In the genomic region with DNA sequence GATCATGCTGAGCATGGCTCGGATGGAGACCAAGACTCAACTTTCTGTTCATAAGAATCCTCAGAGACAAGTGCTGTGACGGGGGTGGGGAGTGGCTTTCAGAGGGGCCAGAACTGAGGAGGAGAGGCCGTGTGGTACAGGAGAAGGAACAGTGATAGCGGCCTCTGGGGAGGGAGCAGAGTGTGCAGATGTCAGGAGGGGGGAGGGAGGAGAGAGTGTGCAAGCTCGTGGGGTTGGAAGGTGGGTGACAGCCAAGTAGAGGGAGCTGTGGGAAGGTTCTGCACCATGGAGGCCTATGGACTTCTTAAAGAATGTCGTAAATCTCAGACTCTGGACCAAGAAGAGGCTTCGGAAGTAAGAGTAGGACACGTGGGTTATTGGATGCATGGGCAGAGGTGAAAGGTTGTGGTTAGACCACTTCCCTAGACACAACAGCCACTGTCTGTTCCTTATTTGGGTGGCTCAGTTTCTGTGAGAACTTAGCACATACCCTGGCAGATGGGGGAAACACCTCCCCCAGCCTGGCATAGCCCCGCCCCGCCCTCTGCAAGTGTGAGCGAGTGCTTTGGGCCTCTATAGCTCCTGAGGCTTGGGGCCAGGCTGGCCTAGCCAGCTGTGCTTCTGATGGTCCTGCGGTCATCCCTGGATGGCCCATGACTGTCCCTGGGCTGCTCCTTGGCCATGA, we compare ENCODE assay signal across 11 mouse cellular contexts. TPM values are rescaled to one million over a fixed set of nuclear protein-coding genes. Genes with fewer than 3 reads are reported as not detected.
DNase-seq lines count a peak whose midpoint lies in the region; ATAC-seq and TF ChIP-seq lines count a peak whose summit lies in the region.
"Had no signal": no experiment of that assay in that cellular context is flagged by ENCODE, and none has a peak within 500 bp of the region (broad histone marks: within the 10 kb centered on the region; RNA-seq: fewer than 3 reads in every experiment).

No protein-coding gene starts in this region.

- no peak for TF ChIP-seq EP300 in stomach, postnatal 0 days (optimal IDR thresholded peaks at IDR 0.05)

- no peaks in the 10 kb centered on the region for H3K9me3 ChIP-seq in stomach, embryonic 14.5 days (ENCODE audit: control insufficient read depth, low read depth, low read length)
- H3K9me3 ChIP-seq in stomach, postnatal 0 days (ENCODE audit: control insufficient read depth, low read length) = no peaks in the 10 kb centered on the region
- H3K9me3 ChIP-seq in hindbrain, embryonic 14.5 days (ENCODE audit: control insufficient read depth, low read length) = no peaks in the 10 kb centered on the region
- H3K9me3 ChIP-seq in heart, embryonic 11.5 days (replicated peaks; ENCODE audit: control insufficient read depth, low read length) = no peaks in the 10 kb centered on the region
- H3K9me3 ChIP-seq: forebrain, embryonic 10.5 days; liver, embryonic 13.5 days; neural tube, embryonic 15.5 days had no signal

- H3K4me2 ChIP-seq in stomach, embryonic 14.5 days (replicated peaks; ENCODE audit: low read depth, low read length) = no peak overlapping the region
- H3K4me2 ChIP-seq in stomach, postnatal 0 days (replicated peaks; ENCODE audit: low read depth) = no peak overlapping the region
- H3K4me2 ChIP-seq in hindbrain, embryonic 14.5 days (replicated peaks) = no peak overlapping the region
- no peak overlapping the region for H3K4me2 ChIP-seq in heart, embryonic 11.5 days
- H3K4me2 ChIP-seq: liver, embryonic 13.5 days; neural tube, embryonic 15.5 days had no signal

- no peak for DNase-seq in stomach, postnatal 0 days (ENCODE audit: low spot score)
- no peak for DNase-seq in MN1 (ENCODE audit: low spot score)
- no peak for DNase-seq in hindbrain, embryonic 14.5 days (ENCODE audit: low spot score)
- DNase-seq: cerebellum, adult 18-20 months; liver, embryonic 13.5 days had no signal

- H3K27me3 ChIP-seq in stomach, embryonic 14.5 days (ENCODE audit: control insufficient read depth, insufficient read depth, low read length) = no peaks in the 10 kb centered on the region
- H3K27me3 ChIP-seq in stomach, postnatal 0 days (ENCODE audit: control insufficient read depth, insufficient read depth, low read length) = no peaks in the 10 kb centered on the region
- H3K27me3 ChIP-seq in hindbrain, embryonic 14.5 days (ENCODE audit: control insufficient read depth, insufficient read depth, low read length) = no peaks in the 10 kb centered on the region
- H3K27me3 ChIP-seq in heart, embryonic 11.5 days (ENCODE audit: control insufficient read depth, insufficient read depth, low read length) = no peaks in the 10 kb centered on the region
- H3K27me3 ChIP-seq: liver, embryonic 13.5 days; neural tube, embryonic 15.5 days had no signal

- no peak overlapping the region for H3K27ac ChIP-seq in stomach, embryonic 14.5 days (ENCODE audit: low read length)
- no peak overlapping the region for H3K27ac ChIP-seq in stomach, postnatal 0 days (replicated peaks)
- H3K27ac ChIP-seq in hindbrain, embryonic 14.5 days = no peak overlapping the region
- no peak overlapping the region for H3K27ac ChIP-seq in heart, embryonic 11.5 days (ENCODE audit: low read depth, low read length)
- H3K27ac ChIP-seq: forebrain, embryonic 10.5 days; liver, embryonic 13.5 days; neural tube, embryonic 15.5 days had no signal

- ATAC-seq in stomach, embryonic 14.5 days (ENCODE audit: insufficient number of reproducible peaks, insufficient read depth, low FRiP score, low read depth) = 0 out of 2 replicates have a peak, but pooled peaks have one; percentile 21
- no peak for ATAC-seq in stomach, postnatal 0 days (ENCODE audit: low FRiP score, low TSS enrichment)
- ATAC-seq in inflammation-experienced regulatory T-cells, adult 6 months = peak; percentile 98
- peak; percentile 96 for ATAC-seq in neutrophil, adult 5-6 weeks (ENCODE audit: extremely low read depth, insufficient number of reproducible peaks, low FRiP score, poor library complexity, severe bottlenecking)
- no peak for ATAC-seq in hindbrain, embryonic 14.5 days (ENCODE audit: low FRiP score)
- ATAC-seq in heart, embryonic 11.5 days (replicated peaks; ENCODE audit: insufficient number of reproducible peaks, low FRiP score, low TSS enrichment) = no peak

- no peak for TF ChIP-seq CTCF in stomach, postnatal 0 days (IDR thresholded peaks at IDR 0.05; ENCODE audit: low read depth)

- no peak overlapping the region for H3K9ac ChIP-seq in stomach, embryonic 14.5 days (replicated peaks; ENCODE audit: low read depth, low read length)
- no peak overlapping the region for H3K9ac ChIP-seq in stomach, postnatal 0 days (ENCODE audit: low read length)
- no peak overlapping the region for H3K9ac ChIP-seq in hindbrain, embryonic 14.5 days
- H3K9ac ChIP-seq in heart, embryonic 11.5 days (ENCODE audit: low read depth, low read length) = no peak overlapping the region
- H3K9ac ChIP-seq: liver, embryonic 13.5 days; neural tube, embryonic 15.5 days had no signal

- 72% methylated on average over 12 of the region's 12 CpGs for WGBS in stomach, embryonic 14.5 days
- WGBS in stomach, postnatal 0 days = 67% methylated on average over 12 of the region's 12 CpGs
- 72% methylated on average over 12 of the region's 12 CpGs for WGBS in hindbrain, embryonic 14.5 days
- 69% methylated on average over 12 of the region's 12 CpGs for WGBS in heart, embryonic 11.5 days (ENCODE audit: insufficient replicate concordance)

- no peak overlapping the region for H3K4me3 ChIP-seq in stomach, embryonic 14.5 days (ENCODE audit: low read depth, low read length)
- H3K4me3 ChIP-seq in stomach, postnatal 0 days (ENCODE audit: low read depth, low read length) = no peak overlapping the region
- no peak overlapping the region for H3K4me3 ChIP-seq in hindbrain, embryonic 14.5 days (replicated peaks; ENCODE audit: low read length)
- H3K4me3 ChIP-seq in heart, embryonic 11.5 days (ENCODE audit: low read depth, low read length) = no peak overlapping the region
- H3K4me3 ChIP-seq: forebrain, embryonic 10.5 days; liver, embryonic 13.5 days; neural tube, embryonic 15.5 days had no signal

- no peaks in the 10 kb centered on the region for H3K36me3 ChIP-seq in stomach, embryonic 14.5 days (ENCODE audit: control insufficient read depth, insufficient read depth, low read length)
- H3K36me3 ChIP-seq in stomach, postnatal 0 days (ENCODE audit: control insufficient read depth, insufficient read depth, low read length) = no peaks in the 10 kb centered on the region
- no peaks in the 10 kb centered on the region for H3K36me3 ChIP-seq in hindbrain, embryonic 14.5 days (replicated peaks; ENCODE audit: control insufficient read depth, insufficient read depth)
- no peaks in the 10 kb centered on the region for H3K36me3 ChIP-seq in heart, embryonic 11.5 days (ENCODE audit: control insufficient read depth, insufficient read depth, low read length)
- H3K36me3 ChIP-seq: forebrain, embryonic 10.5 days; neural tube, embryonic 15.5 days had no signal

- H3K4me1 ChIP-seq in stomach, embryonic 14.5 days (ENCODE audit: control insufficient read depth, insufficient read depth, low read length) = no peaks in the 10 kb centered on the region
- no peaks in the 10 kb centered on the region for H3K4me1 ChIP-seq in stomach, postnatal 0 days (replicated peaks; ENCODE audit: control insufficient read depth, insufficient read depth)
- H3K4me1 ChIP-seq in hindbrain, embryonic 14.5 days (replicated peaks; ENCODE audit: control insufficient read depth, insufficient read depth, low read length) = no peaks in the 10 kb centered on the region
- H3K4me1 ChIP-seq in heart, embryonic 11.5 days (ENCODE audit: control insufficient read depth, insufficient read depth, low read length) = no peaks in the 10 kb centered on the region

RNA-seq across cellular contexts. Expression of gene Ampd3, which starts 28.5 kb away (rescaled TPM):
- 2.1 and 2.9 TPM in 2 replicates for polyA plus RNA-seq in stomach, embryonic 14.5 days (2014; fragmentation: Nextera tagmentation; extraction: Ambion mirVana)
- polyA plus RNA-seq in stomach, postnatal 0 days (2015; fragmentation: Nextera tagmentation; extraction: Ambion mirVana) = 4.7 and 5.2 TPM in 2 replicates
- 1 to 10 TPM; 1.5 to 6.0 (median 5.0) TPM for polyA plus RNA-seq in inflammation-experienced regulatory T-cells, adult 6 months (2017; shearing (Covaris generic))
- total RNA-seq in neutrophil, adult 5-6 weeks (2017) = 60.2 and 63.0 TPM in 2 replicates
- polyA plus RNA-seq in hindbrain, embryonic 14.5 days (2014; fragmentation: Nextera tagmentation; extraction: Ambion mirVana) = 8.8 and 10.8 TPM in 2 replicates
- 6.0 and 8.9 TPM in 2 replicates for polyA plus RNA-seq in heart, embryonic 11.5 days (2014; fragmentation: Nextera tagmentation; extraction: Ambion mirVana)

RNA-seq across cellular contexts. Expression of gene Rnf141, which starts 47.7 kb away (rescaled TPM):
- polyA plus RNA-seq in stomach, embryonic 14.5 days (2014; fragmentation: Nextera tagmentation; extraction: Ambion mirVana) = 41.0 and 48.1 TPM in 2 replicates
- 24.0 and 25.1 TPM in 2 replicates for polyA plus RNA-seq in stomach, postnatal 0 days (2015; fragmentation: Nextera tagmentation; extraction: Ambion mirVana)
- 10 to 100 TPM; 13.0 to 20.0 (median 13.1) TPM for polyA plus RNA-seq in inflammation-experienced regulatory T-cells, adult 6 months (2017; shearing (Covaris generic))
- total RNA-seq in neutrophil, adult 5-6 weeks (2017) = 70.6 and 74.5 TPM in 2 replicates
- polyA plus RNA-seq in hindbrain, embryonic 14.5 days (2014; fragmentation: Nextera tagmentation; extraction: Ambion mirVana) = 41.4 and 45.6 TPM in 2 replicates
- polyA plus RNA-seq in heart, embryonic 11.5 days (2014; fragmentation: Nextera tagmentation; extraction: Ambion mirVana) = 34.1 and 35.5 TPM in 2 replicates

Comparison
In these comparisons a context has a peak if more than half of its experiments do, and no peak if none do; other contexts are left out.
1. ATAC-seq: peak in stomach, embryonic 14.5 days (single experiment), inflammation-experienced regulatory T-cells, adult 6 months (single experiment) and neutrophil, adult 5-6 weeks (single experiment); none in stomach, postnatal 0 days (single experiment), hindbrain, embryonic 14.5 days (single experiment) and heart, embryonic 11.5 days (single experiment).